Mouse (Mus musculus): ENCODE measurements around the gene Asic2. TPM values are rescaled to one million over a fixed set of nuclear protein-coding genes. Genes with fewer than 3 reads are reported as not detected.
"Not testable (repeated sequence)": the region's sequence is repeated elsewhere in the genome, so short reads cannot be mapped to it uniquely, and the experiment has no call there.

Asic2 gene
- total RNA-seq, 2 experiments from 2014 or later, result 0.21 to 0.23 TPM

- DNase-seq, result no peak
Measured at GRCm38 (mm10) chr11:81419112-81419511, 549.1 kb downstream of the Asic2 start.

GRCm38 (mm10) chr11:81418027-81418426 is 550.2 kb downstream of the Asic2 start:
- no peak for DNase-seq

GRCm38 (mm10) chr11:81416319-81416718 is 551.9 kb downstream of the Asic2 start:
- no peak for DNase-seq

GRCm38 (mm10) chr11:81414596-81414995 is 553.7 kb downstream of the Asic2 start:
- DNase-seq, result no peak

- DNase-seq, result no peak
Measured at GRCm38 (mm10) chr11:81411251-81411650, 557.0 kb downstream of the Asic2 start.

- no peak for DNase-seq
Measured at GRCm38 (mm10) chr11:81405951-81406350, 562.3 kb downstream of the Asic2 start.

- no peak for DNase-seq
Measured at GRCm38 (mm10) chr11:81402263-81402662, 566.0 kb downstream of the Asic2 start.

GRCm38 (mm10) chr11:81392855-81393254 is 575.4 kb downstream of the Asic2 start:
- DNase-seq, result no peak

GRCm38 (mm10) chr11:81386185-81386584 is 582.1 kb downstream of the Asic2 start:
- no peak for DNase-seq

- no peak for DNase-seq
Measured at GRCm38 (mm10) chr11:81385547-81385946, 582.7 kb downstream of the Asic2 start.

GRCm38 (mm10) chr11:81374841-81375240 is 593.4 kb downstream of the Asic2 start:
- peak; percentile 36 for DNase-seq

- no peak for DNase-seq
Measured at GRCm38 (mm10) chr11:81374003-81374710, 594.1 kb downstream of the Asic2 start.

GRCm38 (mm10) chr11:81371545-81371944 is 596.7 kb downstream of the Asic2 start:
- peak; percentile 8 for DNase-seq

- DNase-seq, result no peak
Measured at GRCm38 (mm10) chr11:81370426-81370810, 597.8 kb downstream of the Asic2 start.

GRCm38 (mm10) chr11:81369497-81370425 is 598.5 kb downstream of the Asic2 start:
- no peak for DNase-seq

GRCm38 (mm10) chr11:81364442-81364841 is 603.8 kb downstream of the Asic2 start:
- DNase-seq, result no peak

GRCm38 (mm10) chr11:81362461-81362860 is 605.8 kb downstream of the Asic2 start:
- DNase-seq, result no peak

- DNase-seq, result no peak
Measured at GRCm38 (mm10) chr11:81361040-81361439, 607.2 kb downstream of the Asic2 start.

GRCm38 (mm10) chr11:81350498-81350897 is 617.8 kb downstream of the Asic2 start:
- DNase-seq, result not testable (repeated sequence)

GRCm38 (mm10) chr11:81331977-81332376 is 636.3 kb downstream of the Asic2 start:
- DNase-seq, result no peak

- DNase-seq, result no peak
Measured at GRCm38 (mm10) chr11:81330982-81331381, 637.3 kb downstream of the Asic2 start.

GRCm38 (mm10) chr11:81328088-81328487 is 640.2 kb downstream of the Asic2 start:
- DNase-seq, result no peak

GRCm38 (mm10) chr11:81323146-81323545 is 645.1 kb downstream of the Asic2 start:
- no peak for DNase-seq

All from gastrocnemius, postnatal 10 days (tissue).